Mouse (Mus musculus): Measurements from ENCODE around the gene Dok1.

The Dok1 gene

DNA sequence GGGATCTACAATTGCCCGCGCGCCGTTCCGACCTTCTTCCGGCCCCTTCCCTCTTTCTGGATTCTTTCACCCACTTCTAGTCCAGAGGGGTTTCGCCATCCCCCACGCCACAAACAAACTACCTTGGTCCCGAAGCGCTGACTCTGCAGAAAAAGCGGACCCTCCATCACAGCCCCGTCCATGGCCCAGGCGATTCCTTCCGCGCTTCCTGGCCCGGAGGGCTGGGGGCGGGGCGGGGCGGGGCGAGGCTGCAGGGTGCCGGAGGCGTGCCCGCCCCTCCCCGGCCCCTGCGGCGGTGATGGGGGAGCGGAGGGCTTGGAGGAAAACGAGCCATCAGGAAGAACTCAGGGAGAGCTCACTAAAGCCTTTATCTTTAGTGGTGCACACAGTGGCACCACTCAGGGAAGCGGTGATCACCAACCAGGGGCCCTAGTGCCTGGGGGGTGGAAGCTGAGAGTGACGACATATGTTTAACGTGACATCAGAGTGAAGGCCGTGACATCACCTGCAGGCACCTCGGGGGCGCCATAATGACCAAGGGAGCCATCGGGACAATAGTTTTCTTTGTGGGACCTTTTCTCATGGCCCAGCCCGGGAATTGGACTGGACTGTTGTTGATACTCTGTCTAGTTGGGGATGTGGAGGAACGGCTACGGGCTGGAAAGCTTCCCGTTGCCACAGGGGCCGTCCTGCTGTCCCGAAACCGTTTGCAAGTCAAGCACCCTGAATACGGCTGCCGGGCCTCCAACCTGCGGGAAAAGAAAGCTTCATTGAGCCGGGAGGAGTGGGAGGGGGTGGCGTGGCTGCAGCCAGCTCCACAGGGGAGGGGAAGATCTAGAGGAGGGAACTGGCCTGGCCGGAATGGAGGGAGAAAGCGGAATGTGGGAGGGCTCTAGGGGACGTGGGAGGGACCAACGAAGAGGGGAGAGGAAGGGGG is at the start of gene Dok1, which contains the start of gene Loxl3:
Dok1 (minus strand) TSS at position 223 of the 937 bp plus-strand sequence.
Loxl3 (plus strand) TSS at position 925 of the 937 bp plus-strand sequence.
- no peak for DNase-seq (ENCODE audit: low read depth, low spot score)

DNA sequence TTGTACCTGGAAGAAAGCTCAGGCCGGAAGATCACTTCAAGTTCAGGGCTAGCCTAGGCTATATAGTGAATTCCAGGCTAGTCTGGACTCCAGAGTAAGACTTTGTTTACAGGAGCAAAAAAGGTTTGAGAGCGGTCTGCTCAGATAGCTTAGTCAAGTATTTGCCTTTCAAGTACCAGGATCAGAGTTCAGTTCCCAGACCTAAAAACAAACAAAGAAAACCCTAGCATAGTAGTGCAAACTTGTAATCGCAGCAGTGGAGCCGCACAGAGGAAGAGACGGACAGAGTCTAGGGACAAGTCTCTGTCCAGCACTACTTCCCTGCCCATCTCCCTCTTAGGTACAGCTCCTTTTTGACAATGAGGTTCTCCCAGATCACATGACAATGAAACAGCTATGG is 46.9 kb upstream of the Dok1 start:
- no peak for DNase-seq (ENCODE audit: low read depth, low spot score)

DNA sequence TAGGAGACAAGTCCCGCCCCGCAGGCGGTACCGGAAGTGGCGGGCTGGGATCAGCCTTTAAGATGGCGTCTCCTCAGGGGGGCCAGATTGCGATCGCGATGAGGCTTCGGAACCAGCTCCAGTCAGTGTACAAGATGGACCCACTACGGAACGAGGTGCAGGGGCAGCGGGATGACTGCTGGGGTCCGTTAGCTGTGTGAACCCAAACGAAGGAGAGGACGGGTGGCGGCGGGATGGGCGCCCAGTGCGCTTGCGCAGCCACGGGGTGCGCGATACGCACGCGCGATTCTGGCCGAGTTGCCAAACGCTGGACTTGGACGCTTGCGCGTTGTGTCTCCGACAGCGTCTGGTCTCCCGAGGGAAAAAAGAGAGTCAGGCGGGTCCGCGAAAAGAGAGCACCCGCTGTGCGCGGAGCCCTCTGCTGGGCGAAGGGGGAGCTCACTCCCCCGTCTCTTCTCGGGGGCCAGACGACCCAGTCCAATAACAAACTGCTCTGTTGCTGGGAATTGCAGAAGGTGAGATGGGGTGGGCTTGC is 45.1 kb upstream of the Dok1 start:
- peak; percentile 98 for DNase-seq (ENCODE audit: low read depth, low spot score)

DNA sequence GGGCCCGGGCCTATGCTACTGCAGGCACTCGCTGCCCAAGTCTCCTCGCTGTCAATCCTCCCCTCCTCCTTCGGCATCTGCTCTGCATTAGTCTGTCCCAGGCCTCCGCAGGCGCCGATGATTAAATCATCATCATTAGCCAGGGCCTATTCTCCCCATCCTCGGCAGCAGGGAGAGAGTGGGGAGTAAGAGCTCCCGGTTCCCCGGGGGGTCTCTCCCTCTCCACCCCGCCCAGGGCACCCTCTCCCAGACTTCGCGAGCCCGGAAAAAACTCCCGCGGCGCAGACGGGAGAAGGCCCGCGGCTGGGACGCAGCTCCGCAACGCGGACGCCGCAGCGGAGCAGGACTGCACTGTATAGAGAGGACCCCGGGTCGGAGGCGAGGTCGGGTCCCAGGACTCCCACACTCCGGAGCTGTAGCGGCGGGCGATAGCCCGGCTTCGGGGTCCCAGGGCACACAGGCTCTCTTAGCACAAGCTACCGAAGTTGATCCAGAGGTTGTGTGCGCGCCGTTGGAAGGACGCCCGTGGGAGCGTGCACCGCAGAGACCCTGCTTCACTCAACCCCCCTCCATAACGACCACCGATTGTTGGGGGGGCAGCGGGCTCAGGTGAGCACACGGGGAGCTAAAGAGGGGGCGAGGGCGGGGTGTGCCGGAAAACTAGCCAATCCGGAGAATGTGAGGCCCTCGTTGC is 44.5 kb upstream of the Dok1 start, which contains the start of gene Pcgf1:
Pcgf1 (plus strand) TSS at position 240 of the 694 bp plus-strand sequence.
- no peak for DNase-seq (ENCODE audit: low read depth, low spot score)

DNA sequence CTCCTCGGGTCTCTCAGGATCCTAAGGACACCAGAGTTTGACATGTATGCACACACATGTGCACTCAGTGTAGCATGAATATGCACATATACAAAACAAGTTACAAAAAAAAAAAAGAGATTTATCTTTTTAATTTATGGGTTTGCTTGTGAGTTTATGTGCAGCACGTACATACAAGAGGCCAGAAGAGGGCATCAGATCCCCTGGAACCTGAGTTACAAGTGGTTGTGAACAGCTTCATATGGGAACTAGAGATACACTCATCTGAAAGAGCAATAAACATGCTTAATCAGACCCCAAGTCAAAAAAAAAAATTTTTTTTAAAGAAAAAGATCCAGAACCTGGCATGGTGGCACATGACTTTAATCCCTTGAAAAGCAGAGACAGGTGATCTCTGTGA is 41.7 kb upstream of the Dok1 start:
- DNase-seq (ENCODE audit: low read depth, low spot score): no peak

DNA sequence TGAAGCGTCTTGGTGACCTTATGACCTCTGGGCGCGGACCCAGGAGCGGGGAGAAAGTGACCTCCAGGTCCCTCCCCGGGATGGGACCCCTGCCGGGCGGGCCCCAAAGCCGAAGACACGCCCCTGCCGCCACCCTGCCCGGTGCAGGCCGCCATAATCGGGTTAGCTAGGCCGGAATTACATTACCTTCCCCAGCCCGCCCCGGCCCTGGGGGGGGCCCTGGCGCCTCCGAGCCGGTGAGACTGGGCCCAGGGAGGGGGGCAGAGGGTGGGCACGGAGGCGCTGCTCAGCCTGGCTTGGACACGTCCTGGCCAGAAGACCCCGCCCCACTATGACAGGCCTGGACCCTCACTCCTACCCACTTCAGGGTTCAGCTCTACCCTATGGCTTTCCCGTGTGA is 37.9 kb upstream of the Dok1 start:
- peak; percentile 64 for DNase-seq (ENCODE audit: low read depth, low spot score)

DNA sequence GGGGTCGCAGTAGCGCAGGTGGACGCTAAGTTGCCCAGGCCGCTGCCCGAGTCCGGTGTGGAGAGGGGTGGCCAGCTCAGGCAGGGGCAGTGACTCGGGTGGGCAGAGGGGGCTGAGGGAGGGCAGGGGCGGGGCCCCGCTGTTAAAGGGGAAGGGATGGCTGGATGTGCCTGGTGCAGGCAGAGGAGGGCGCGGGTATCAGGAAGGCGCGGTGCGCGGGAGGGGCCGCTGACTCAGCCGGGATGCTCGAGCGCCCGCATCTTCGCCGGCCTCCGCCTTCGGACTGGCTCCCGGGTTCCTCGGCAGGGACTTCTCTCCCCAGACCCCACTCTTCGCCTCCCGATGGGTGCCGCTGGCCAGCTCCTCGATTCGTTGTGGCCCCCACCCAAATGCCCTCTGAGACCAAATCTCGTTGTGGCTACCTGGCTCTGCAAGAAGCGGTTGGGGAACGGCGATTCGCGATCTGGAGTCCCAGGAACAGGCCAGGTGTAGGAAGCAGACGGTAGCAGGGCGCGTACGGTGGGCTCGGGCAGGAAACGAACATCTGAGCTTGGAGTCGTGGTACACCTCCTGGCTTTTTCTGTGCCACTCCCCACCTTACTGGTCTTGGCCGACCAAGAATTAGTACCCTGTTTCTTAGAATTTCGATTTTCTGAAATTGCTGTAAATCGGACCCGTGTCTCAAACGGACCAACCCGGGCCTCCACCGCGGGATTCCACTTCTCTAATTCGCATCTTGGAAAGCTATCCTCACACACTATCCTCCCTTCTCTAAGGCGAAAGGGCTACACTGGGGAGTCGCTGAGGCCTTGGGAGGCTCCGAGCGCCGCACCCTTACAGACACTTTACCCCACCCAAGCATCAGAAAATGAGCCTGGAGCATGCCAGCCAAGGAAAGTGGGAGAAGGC is 37.3 kb upstream of the Dok1 start:
- DNase-seq (ENCODE audit: low read depth, low spot score): peak; percentile 56

DNA sequence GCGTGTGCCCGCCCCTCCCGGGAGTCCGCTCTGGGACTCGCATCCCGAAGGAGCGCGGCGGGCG is 36.8 kb upstream of the Dok1 start, which contains the start of gene Tlx2:
Tlx2 (minus strand) TSS at position 47 of the 64 bp plus-strand sequence.
- no peak for DNase-seq (ENCODE audit: low read depth, low spot score)

DNA sequence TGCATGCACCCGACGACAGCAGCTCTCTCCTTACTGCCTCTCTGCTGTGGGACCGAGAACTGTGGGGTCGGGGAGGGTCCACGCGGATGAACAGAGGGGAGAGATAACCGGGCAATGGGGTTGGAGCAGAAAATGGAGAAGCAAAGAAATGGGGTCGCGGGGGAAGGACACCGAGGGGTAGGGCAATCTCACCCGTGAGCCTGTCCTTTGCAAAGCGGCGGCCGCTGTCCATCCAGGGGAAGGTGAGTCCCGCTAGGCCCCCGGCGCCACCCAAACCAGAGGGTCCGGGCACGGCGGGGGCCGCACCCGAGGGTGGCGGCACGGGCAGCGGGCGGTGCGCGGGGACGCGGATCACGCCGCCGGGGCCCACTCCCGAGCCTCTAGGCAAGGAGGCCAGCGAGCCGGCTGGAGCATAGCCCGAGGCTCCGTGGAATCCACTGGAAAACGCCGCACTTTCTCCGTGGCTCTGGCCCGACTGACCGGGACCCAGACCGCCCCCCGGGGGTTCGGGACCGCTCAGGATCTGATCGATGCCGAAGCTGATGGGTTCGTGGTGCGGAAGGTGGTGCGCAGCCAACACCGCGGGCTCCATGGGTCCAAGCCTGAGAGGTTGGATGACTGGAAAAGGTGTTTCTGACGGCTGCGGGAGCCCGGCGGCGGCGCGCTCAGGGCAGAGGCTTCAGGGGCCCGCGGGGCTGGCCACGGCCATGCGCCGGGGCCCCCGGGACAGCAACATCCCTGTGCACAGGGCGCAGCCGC is 36.4 kb upstream of the Dok1 start:
- no peak for DNase-seq (ENCODE audit: low read depth, low spot score)

DNA sequence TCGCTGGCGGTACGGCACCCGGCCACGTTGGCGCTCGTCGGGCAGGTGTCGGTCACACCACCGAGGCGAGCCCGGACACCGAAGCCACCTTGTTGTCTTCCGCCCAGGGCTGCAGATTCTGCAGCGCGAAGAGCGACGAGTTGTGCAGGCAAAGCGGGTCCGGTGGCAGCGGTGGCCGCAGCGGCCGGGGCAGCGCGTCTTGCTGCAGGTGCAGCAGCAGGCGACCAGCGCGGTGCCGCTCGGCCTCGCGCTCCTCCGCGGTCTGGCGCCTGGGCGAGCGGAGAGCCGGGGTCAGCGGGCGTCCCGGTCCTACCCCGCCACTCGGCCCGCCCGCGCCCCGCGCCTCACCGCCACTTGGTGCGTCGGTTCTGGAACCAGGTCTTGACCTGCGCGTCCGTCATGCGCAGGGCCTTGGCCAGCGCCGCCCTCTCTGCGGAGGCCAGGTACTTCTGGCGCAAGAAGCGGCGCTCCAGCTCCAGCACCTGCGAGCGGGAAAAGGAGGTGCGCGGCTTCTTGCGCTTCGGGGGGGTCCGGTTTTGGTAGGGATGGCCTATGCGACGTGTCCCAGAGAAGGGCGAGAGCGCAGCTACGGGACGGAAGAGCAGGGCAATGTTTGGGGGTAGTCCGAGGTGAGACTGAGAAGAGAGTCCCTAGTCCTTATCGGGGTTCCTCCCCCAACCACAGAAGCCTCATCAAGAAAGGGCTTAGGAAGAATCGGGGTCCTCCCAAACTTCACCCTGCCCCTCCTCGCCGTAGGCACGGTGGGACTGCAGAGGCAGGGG is 35.6 kb upstream of the Dok1 start:
- DNase-seq (ENCODE audit: low read depth, low spot score): no peak

DNA sequence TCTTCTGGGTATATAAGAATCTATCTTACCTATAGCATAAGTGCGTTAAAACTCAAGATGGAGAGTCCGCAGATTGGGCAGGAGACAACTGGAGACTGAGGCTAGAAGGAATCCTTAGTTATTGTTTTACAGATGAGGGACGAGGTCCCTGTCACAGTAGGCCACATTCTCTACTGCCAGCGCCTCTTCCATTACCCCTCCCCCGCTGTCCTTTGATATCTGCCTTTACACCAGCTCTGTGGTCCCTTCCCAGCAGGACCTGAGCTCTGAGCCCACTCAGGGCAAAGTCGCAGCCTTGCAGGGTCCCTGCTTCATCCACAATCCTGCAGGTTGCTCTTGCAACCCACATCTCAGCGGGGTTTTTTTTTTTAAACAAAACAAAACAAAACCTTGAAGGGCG is 35.0 kb upstream of the Dok1 start:
- no peak for DNase-seq (ENCODE audit: low read depth, low spot score)

DNA sequence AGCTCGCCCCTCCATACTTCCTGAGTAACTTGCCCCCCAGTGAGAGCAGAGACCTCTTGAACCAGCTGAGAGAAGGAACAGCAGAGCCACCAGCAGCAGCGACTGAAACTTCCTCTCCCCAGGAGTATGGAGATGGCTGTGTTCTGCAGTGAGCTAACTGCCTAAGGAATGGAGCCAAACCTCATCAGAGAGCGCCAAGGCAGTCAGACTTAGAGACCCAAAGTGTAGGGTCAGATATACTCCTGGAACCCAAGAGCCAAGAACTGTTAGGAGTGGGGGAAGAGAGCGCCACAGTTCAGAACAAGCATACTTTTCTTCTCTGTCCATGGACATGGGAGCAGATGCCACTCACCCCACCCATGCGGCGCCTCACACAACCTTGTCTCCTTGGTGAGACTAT is 33.2 kb upstream of the Dok1 start:
- DNase-seq (ENCODE audit: low read depth, low spot score): no peak

DNA sequence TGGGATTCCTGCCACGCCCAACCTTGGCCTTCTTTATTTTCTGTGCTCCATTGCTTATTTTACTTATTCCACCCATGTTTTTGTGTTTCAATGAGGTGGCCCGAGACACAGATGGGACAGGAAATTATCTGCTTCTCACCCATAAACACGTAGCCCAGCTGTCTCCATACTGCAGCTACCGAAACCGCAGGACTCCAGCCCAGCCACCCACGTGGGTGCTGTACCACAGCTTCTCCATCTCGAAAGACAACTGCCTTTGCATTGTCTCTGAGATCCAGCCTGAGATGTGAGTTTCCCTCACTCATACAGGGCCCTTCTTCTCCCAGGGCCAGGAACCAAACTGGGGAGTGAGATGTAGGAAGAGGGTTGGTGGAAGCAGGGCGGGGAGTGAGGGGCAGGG is 32.7 kb upstream of the Dok1 start:
- no peak for DNase-seq (ENCODE audit: low read depth, low spot score)

DNA sequence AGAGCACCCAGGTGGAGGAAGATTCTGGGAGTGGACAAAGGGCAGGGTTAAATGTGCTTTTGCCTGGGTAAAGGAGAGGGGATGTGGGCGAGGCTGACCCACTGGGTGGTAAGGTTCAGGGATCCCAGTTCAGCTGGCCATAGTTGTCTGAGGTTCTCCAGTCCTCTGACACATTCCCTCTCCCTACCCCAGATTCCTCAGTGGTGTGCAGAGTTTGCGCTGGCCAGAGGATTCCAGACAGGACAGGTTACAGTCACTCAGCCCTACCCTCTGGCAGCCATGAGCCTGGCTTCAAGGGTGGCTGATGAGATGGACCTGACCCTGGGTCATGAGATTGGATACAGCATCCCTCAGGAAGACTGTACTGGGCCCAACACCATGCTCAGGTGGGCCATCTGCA is 25.5 kb upstream of the Dok1 start:
- no peak for DNase-seq (ENCODE audit: low read depth, low spot score)

DNA sequence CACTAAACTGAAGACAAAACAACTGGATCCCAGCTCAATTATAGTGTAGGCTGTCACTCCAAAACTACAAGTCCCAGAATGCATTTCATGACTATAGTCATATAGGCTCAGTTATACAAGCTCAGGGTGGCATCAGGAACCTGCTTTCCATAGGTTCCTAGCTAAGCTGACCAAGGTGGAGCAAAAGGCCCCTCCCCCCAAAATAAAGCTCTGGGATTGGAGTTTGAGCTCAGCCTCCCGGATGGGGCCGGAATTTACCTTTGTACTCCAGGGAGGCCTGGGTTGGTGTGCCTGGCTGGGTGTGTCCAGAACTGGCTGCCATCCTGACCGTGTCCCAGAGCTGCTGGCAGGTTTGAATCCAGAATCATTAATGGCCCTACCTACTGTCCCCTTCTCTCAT is 24.5 kb upstream of the Dok1 start, which contains the start of gene Dqx1:
Dqx1 (plus strand) TSS at position 55 of the 400 bp plus-strand sequence.
- no peak for DNase-seq (ENCODE audit: low read depth, low spot score)

DNA sequence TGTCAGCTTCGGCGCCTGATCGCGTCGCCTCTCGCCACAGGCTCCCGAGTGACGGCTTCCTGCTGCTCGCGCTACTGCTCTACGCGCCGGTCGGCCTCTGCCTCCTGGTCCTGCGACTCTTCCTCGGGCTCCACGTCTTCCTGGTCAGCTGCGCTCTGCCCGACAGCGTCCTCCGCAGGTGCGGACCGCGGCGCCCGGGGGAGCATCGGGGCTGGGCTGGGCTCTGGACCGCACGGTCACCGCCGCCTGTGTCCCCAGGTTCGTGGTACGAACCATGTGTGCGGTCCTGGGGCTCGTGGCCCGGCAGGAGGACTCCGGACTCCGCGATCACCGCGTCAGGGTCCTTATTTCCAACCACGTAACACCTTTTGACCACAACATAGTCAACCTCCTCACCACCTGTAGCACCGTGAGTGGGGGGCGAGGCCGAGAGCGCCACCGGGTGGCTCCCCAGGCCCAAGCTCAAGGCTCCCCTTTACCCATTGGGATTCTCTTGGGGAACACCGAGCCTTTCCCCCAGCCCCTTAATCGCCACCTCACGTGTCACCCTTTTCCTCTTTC is 21.7 kb upstream of the Dok1 start, which contains the start of gene Htra2:
Htra2 (minus strand) TSS at position 403 of the 561 bp plus-strand sequence.
- DNase-seq (ENCODE audit: low read depth, low spot score): no peak

DNA sequence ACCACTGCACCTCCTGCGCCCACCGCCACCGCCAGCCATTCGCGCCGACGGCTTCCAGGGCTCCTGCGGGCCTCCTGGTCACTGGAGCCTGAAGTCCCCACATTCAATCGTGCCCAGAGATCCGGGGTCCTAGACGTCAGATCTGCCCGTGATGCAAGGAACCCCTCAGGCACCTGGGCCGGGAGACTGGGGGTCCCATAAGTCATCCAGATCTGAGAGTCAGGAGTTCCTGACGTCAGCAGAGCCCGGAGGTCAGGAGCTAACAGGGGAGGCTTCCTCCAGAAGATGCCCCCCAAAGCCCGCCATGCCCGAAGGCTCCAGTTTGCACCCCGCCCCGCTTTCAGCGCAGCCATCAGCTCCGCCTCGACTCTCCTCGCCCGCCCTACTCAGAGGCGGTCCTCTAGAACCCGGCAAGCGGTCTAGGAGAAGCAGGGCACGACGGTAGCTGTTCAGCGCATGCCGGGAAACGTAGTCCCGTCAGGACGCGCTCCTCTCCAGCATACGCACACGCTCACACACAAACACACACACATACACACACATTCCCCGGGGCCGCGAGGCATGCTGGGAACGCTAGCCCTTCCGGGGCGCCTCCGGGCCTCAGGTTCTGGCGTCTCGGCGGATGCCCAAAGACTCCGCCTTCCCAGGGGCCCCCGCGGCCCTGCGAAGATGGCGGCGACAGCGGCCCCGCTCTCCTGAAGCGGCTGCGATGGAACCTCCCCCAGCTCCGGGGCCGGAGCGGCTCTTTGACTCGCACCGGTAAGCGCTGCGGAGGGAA is 21.0 kb upstream of the Dok1 start, which contains the start of gene Aup1:
Aup1 (plus strand) TSS at position 448 of the 778 bp plus-strand sequence.
- peak; percentile 98 for DNase-seq (ENCODE audit: low read depth, low spot score)

DNA sequence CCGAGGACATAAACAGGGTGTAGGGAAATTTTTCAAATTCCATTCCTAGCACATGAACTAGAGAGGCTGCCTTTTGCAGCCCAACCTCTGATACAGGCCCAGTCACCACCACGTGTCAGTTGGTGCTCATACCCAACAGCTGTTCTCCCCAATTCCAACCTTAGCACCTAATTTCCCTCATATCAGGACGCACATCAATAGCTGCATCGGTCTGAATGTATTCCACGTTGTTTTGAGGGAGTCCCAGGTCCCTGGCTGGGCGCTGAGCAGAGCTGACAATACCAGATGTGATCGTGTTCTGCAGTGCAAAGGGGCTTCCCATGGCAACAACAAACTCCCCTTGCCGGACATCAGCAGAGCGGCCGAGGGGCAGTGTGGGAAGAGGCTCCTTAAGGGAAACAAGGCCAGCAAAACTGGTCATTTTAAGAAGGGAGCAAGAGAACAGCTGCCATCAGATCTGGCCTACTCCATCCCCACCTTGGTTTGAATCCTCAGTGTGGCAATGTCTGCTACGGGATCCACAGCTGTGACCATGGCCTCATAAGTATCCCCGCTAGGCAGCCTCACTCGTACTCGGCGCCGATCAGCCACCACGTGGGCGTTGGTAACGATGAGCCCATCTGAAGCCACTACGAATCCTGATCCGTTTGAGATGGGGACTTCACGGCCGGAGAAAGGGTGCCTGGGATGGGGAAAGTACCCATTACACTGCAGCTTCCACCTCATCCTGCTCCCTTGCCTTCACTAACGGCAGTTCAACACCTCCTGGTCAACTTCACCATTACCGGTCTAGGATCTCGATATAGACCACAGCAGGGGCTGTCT is 20.1 kb upstream of the Dok1 start:
- DNase-seq (ENCODE audit: low read depth, low spot score): no peak
